Mouse (Mus musculus) liver, postnatal 0 days (tissue): ENCODE results near the gene Lipe. TPM values are rescaled to one million over a fixed set of nuclear protein-coding genes. Genes with fewer than 3 reads are reported as not detected.
A peak's percentile ranks its signal among the peaks of the same experiment; 100 is the strongest.
"Not testable (repeated sequence)": the region's sequence is repeated elsewhere in the genome, so short reads cannot be mapped to it uniquely, and the experiment has no call there.

Experiments used
- ATAC-seq: fragments of 200-750 bp; cut with Nextera tagmentation; 2 replicates; pipeline ENCODE4 v1.8.0; 2017; ENCODE audit warnings: mild to moderate bottlenecking, moderate library complexity
- DNase-seq: peaks from one replicate; pipeline ENCODE4 v3.0.0-alpha.2; 2016
- H3K27ac ChIP-seq: fragments of 300-500 bp; sonication (generic); 2 replicates; pipeline ENCODE4 v1.5.1; 2014; ENCODE audit warnings: antibody characterized with exemption, moderate library complexity, mild to moderate bottlenecking, low read depth
- H3K27me3 ChIP-seq: fragments of 300-500 bp; sonication (generic); 2 replicates; pipeline ENCODE4 v1.6.1; 2014; ENCODE audit warnings: low read length, control low read depth, mixed read lengths; ENCODE audit not compliant: insufficient read depth
- H3K36me3 ChIP-seq: fragments of 300-500 bp; sonication (generic); replicated peaks from 2 replicates; pipeline ENCODE4 v1.6.1; 2014; ENCODE audit warnings: mild to moderate bottlenecking, control low read depth, low read length, moderate library complexity, mixed read lengths; ENCODE audit not compliant: insufficient read depth
- H3K4me1 ChIP-seq: fragments of 300-500 bp; sonication (generic); 2 replicates; pipeline ENCODE4 v1.6.1; 2014; ENCODE audit warnings: antibody characterized with exemption, mild to moderate bottlenecking, control low read depth; ENCODE audit not compliant: insufficient read depth
- H3K4me2 ChIP-seq: fragments of 300-500 bp; sonication (generic); 2 replicates; pipeline ENCODE4 v1.6.1; 2014; ENCODE audit warnings: low read depth, mild to moderate bottlenecking, low read length, moderate library complexity, mixed read lengths
- H3K4me3 ChIP-seq: fragments of 300-500 bp; sonication (generic); 2 replicates; pipeline ENCODE4 v1.5.1; 2014; ENCODE audit warnings: low read depth, low read length
- H3K9ac ChIP-seq: fragments of 300-500 bp; sonication (generic); replicated peaks from 2 replicates; pipeline ENCODE4 v1.6.1; 2014; ENCODE audit warnings: mild to moderate bottlenecking, moderate library complexity
- H3K9me3 ChIP-seq: fragments of 300-500 bp; sonication (generic); 2 replicates; pipeline ENCODE4 v1.6.1; 2016; ENCODE audit warnings: mild to moderate bottlenecking, control low read depth, low read length, mixed read lengths
- CTCF ChIP-seq: sonication (generic); IDR thresholded peaks from 2 replicates; pipeline ENCODE4 v1.5.1; 2016; ENCODE audit warnings: antibody characterized with exemption, low read depth
- EP300 ChIP-seq: IDR thresholded peaks from 2 replicates; pipeline ENCODE4 v1.6.1; 2016; ENCODE audit warnings: antibody characterized with exemption, low read depth, mild to moderate bottlenecking
- WGBS: fragments of 180-500 bp; shearing (Covaris S2); extraction: QIAGEN DNeasy Blood & Tissue Kit; methylation state at CpG from one replicate; pipeline ENCODE4 v1.1.7; 2014; ENCODE audit not compliant: insufficient replicate concordance; 5-methylcytosine and 5-hydroxymethylcytosine counted together
- polyA plus RNA-seq: library from polyadenylated mRNA; unstranded; fragments of >200 nt; fragmentation: Nextera tagmentation; extraction: Ambion mirVana; gene quantifications from 2 replicates; pipeline ENCODE4 v1.2.1, GENCODE M21; 2015

Lipe gene
- polyA plus RNA-seq, 1 experiment from 2014 or later, result 5.5 TPM

GRCm38 (mm10) chr7:25429886-25430784 is 31.6 kb upstream of the Lipe start:
- ATAC-seq, result no peak
- Histone ChIP-seq H3K4me3 (no peak overlapping the region), H3K9me3 (no peaks in the 10 kb centered on the region), H3K9ac (no peak overlapping the region), H3K36me3 (no peaks in the 10 kb centered on the region), H3K27ac (no peak overlapping the region), H3K4me2 (no peak overlapping the region), H3K4me1 (peaks cover 29% of the 10 kb centered on the region), H3K27me3 (no peaks in the 10 kb centered on the region)
- WGBS, result 68% methylated on average over 4 of the region's 4 CpGs
- no peak for DNase-seq
- no peak for TF ChIP-seq CTCF
- no peak for TF ChIP-seq EP300

DNA sequence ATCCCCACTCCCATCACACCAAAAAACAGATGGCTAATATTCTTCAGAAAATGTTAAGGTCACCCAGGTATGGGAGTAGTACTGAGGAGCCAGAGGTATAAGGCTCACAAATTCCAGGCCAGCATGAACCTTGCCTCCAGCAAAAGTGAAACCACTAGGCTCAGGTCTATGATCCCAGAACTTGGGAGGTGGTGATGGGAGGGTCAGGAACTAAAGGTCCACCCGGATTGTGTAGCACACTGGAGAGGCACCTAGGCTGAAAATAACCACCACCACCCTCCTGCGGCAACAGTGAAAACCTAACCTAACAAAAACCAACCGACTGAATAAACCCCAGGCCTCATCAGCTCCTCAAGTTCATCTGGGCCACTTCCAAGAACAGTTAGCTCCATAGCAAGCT is 29.8 kb upstream of the Lipe start:
- H3K27ac ChIP-seq, result peak overlapping the region; percentile 62; the same call in 1 of the 2 replicates

GRCm38 (mm10) chr7:25427144-25427543 is 28.6 kb upstream of the Lipe start:
- Histone ChIP-seq H3K36me3 (no peaks in the 10 kb centered on the region), H3K9me3 (no peaks in the 10 kb centered on the region), H3K4me2 (no peak overlapping the region), H3K4me3 (no peak overlapping the region), H3K9ac (no peak overlapping the region), H3K4me1 (peaks cover 3% of the 10 kb centered on the region; the same call in 1 of the 2 replicates), H3K27ac (peak overlapping the region; percentile 62), H3K27me3 (no peaks in the 10 kb centered on the region)
- no peak for DNase-seq
- 64% methylated on average over 5 of the region's 5 CpGs for WGBS
- no peak for TF ChIP-seq CTCF
- no peak for TF ChIP-seq EP300
- no peak for ATAC-seq

More for the DNA sequence above, 29.8 kb upstream of the Lipe start:
- H3K4me2 ChIP-seq, result no peak overlapping the region
- no peak for DNase-seq
- no peaks in the 10 kb centered on the region for H3K36me3 ChIP-seq
- WGBS, result 68% methylated on average over 3 of the region's 3 CpGs
- H3K4me1 ChIP-seq, result peaks cover 14% of the 10 kb centered on the region
- no peak overlapping the region for H3K4me3 ChIP-seq
- H3K9me3 ChIP-seq, result no peaks in the 10 kb centered on the region
- ATAC-seq, result no peak
- TF ChIP-seq EP300 (no peak), CTCF (no peak)
- H3K27me3 ChIP-seq, result no peaks in the 10 kb centered on the region
- H3K9ac ChIP-seq, result no peak overlapping the region

GRCm38 (mm10) chr7:25426380-25426779 is 27.9 kb upstream of the Lipe start:
- H3K27ac ChIP-seq, result peak overlapping the region; percentile 62; the same call in 1 of the 2 replicates
- not testable (repeated sequence) for H3K4me2 ChIP-seq, H3K36me3 ChIP-seq, ATAC-seq, H3K27me3 ChIP-seq, DNase-seq, H3K9ac ChIP-seq, H3K4me1 ChIP-seq, H3K4me3 ChIP-seq, H3K9me3 ChIP-seq
- 74% methylated on average over 4 of the region's 4 CpGs for WGBS
- peak; percentile 32; the same call in 1 of the 2 replicates for TF ChIP-seq CTCF

DNA sequence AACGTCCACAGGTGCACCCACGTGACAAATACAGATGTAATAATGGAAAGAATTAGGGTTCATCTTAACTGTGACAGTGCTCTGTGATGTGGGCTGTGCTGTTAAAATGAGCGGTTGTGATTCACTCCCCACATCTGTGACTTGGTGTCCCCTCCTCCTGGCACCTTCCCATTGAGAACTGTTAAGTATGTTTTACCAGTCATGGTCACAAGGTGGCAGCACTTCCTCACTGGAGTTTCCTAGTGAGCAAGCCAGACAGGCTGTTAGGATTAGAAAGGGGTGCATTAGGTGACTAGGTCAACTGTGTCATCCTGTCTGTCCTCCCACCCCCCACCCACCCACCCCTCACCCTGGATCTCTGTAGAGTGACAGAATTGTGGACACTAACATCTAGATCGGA is 25.9 kb upstream of the Lipe start:
- TF ChIP-seq CTCF (peak; percentile 91), EP300 (no peak)
- H3K4me1 ChIP-seq, result peaks cover 5% of the 10 kb centered on the region; the same call in 1 of the 2 replicates
- 42% methylated on average over 4 of the region's 4 CpGs for WGBS
- no peak overlapping the region for H3K9ac ChIP-seq
- no peak overlapping the region for H3K27ac ChIP-seq
- DNase-seq (peak; percentile 86), ATAC-seq (peak; percentile 49; the same call in 1 of the 2 replicates)
- no peaks in the 10 kb centered on the region for H3K27me3 ChIP-seq
- no peaks in the 10 kb centered on the region for H3K36me3 ChIP-seq
- H3K4me3 ChIP-seq, result no peak overlapping the region
- H3K4me2 ChIP-seq, result no peak overlapping the region
- no peaks in the 10 kb centered on the region for H3K9me3 ChIP-seq

- no peak overlapping the region for H3K27ac ChIP-seq
- H3K27me3 ChIP-seq, result no peaks in the 10 kb centered on the region
- ATAC-seq, result no peak
- 78% methylated on average over 16 of the region's 16 CpGs for WGBS
- H3K36me3 ChIP-seq, result no peaks in the 10 kb centered on the region
- H3K4me3 ChIP-seq, result no peak overlapping the region
- DNase-seq, result no peak
- TF ChIP-seq EP300, result no peak
- TF ChIP-seq CTCF, result no peak
- no peak overlapping the region for H3K9ac ChIP-seq
- H3K9me3 ChIP-seq, result no peaks in the 10 kb centered on the region
- H3K4me1 ChIP-seq, result 0 out of 2 replicates have a peak, but pooled peaks cover 2% of the 10 kb centered on the region
- no peak overlapping the region for H3K4me2 ChIP-seq
Observed at GRCm38 (mm10) chr7:25422286-25422841, 23.9 kb upstream of the Lipe start.
